In genomic region chr1:43934416-43934810, GRCm38 (mm10) we compare ENCODE assay signal across 7 mouse cellular contexts. TPM values are rescaled to one million over a fixed set of nuclear protein-coding genes. Genes with fewer than 3 reads are reported as not detected.
DNase-seq lines count a peak whose midpoint lies in the region; ATAC-seq and TF ChIP-seq lines count a peak whose summit lies in the region.

No protein-coding gene starts in this region.

- H3K36me3 ChIP-seq in lung, postnatal 0 days (ENCODE audit: insufficient read depth, low read length) = no peaks in the 10 kb centered on the region
- no peaks in the 10 kb centered on the region for H3K36me3 ChIP-seq in embryonic facial prominence, embryonic 12.5 days
- no peaks in the 10 kb centered on the region for H3K36me3 ChIP-seq in limb, embryonic 10.5 days

- no peaks in the 10 kb centered on the region for H3K27me3 ChIP-seq in lung, postnatal 0 days (replicated peaks; ENCODE audit: insufficient read depth, low read length)
- H3K27me3 ChIP-seq in embryonic facial prominence, embryonic 12.5 days = no peaks in the 10 kb centered on the region
- no peaks in the 10 kb centered on the region for H3K27me3 ChIP-seq in limb, embryonic 10.5 days (ENCODE audit: low read depth, poor library complexity, severe bottlenecking)

- peak; percentile 50 for DNase-seq in lung, postnatal 0 days (ENCODE audit: low spot score)
- DNase-seq in lung, postnatal 10 days = no peak
- no peak for DNase-seq in limb, embryonic 10.5 days (ENCODE audit: low spot score)
- DNase-seq in right cerebral cortex, adult 18-20 months = no peak
- DNase-seq in right cerebral cortex, postnatal 25 days = no peak

- no peaks in the 10 kb centered on the region for H3K9me3 ChIP-seq in lung, postnatal 0 days (ENCODE audit: low read length)
- no peaks in the 10 kb centered on the region for H3K9me3 ChIP-seq in embryonic facial prominence, embryonic 12.5 days
- H3K9me3 ChIP-seq in limb, embryonic 10.5 days (replicated peaks) = no peaks in the 10 kb centered on the region

- ATAC-seq in lung, postnatal 0 days = no peak
- no peak for ATAC-seq in embryonic facial prominence, embryonic 12.5 days (ENCODE audit: insufficient number of reproducible peaks, insufficient read depth, low FRiP score, low TSS enrichment)

- H3K4me1 ChIP-seq in lung, postnatal 0 days (ENCODE audit: insufficient read depth, low read depth, low read length) = peaks cover 8% of the 10 kb centered on the region; the same call in 1 of the 2 replicates
- H3K4me1 ChIP-seq in embryonic facial prominence, embryonic 12.5 days = peaks cover 13% of the 10 kb centered on the region
- H3K4me1 ChIP-seq in limb, embryonic 10.5 days = peaks cover 11% of the 10 kb centered on the region
- no peaks in the 10 kb centered on the region for H3K4me1 ChIP-seq in olfactory bulb, adult 2 months (ENCODE audit: control insufficient read depth, insufficient read depth, low read length)

- H3K4me2 ChIP-seq in lung, postnatal 0 days (replicated peaks; ENCODE audit: low read depth, low read length) = peak overlapping the region; percentile 66
- H3K4me2 ChIP-seq in embryonic facial prominence, embryonic 12.5 days (replicated peaks) = peak overlapping the region; percentile 57

- TF ChIP-seq CTCF in lung, postnatal 0 days (IDR thresholded peaks at IDR 0.05) = no peak
- no peak for TF ChIP-seq CTCF in olfactory bulb, adult 2 months (IDR thresholded peaks at IDR 0.05; ENCODE audit: insufficient read depth, low read depth, low read length)

- peak overlapping the region; percentile 96 for H3K27ac ChIP-seq in lung, postnatal 0 days (ENCODE audit: low read length)
- H3K27ac ChIP-seq in embryonic facial prominence, embryonic 12.5 days = peak overlapping the region; percentile 93
- H3K27ac ChIP-seq in limb, embryonic 10.5 days = peak overlapping the region; percentile 97
- H3K27ac ChIP-seq in olfactory bulb, adult 2 months (ENCODE audit: insufficient read depth, low read depth, low read length) = peak overlapping the region; percentile 67; the same call in 1 of the 2 replicates

- TF ChIP-seq EP300 in lung, postnatal 0 days (IDR thresholded peaks at IDR 0.05) = no peak

- WGBS in lung, postnatal 0 days = 1% methylated on average over 17 of the region's 17 CpGs
- WGBS in embryonic facial prominence, embryonic 12.5 days = 1% methylated on average over 17 of the region's 17 CpGs
- 3% methylated on average over 17 of the region's 17 CpGs for WGBS in limb, embryonic 10.5 days
- 2% methylated on average over 17 of the region's 17 CpGs for WGBS in olfactory bulb, adult 2 months

- no peak for TF ChIP-seq POLR2A in olfactory bulb, adult 2 months (IDR thresholded peaks at IDR 0.05; ENCODE audit: insufficient read depth, low read depth, low read length)

- peak overlapping the region; percentile 95 for H3K9ac ChIP-seq in lung, postnatal 0 days (replicated peaks; ENCODE audit: low read depth)
- H3K9ac ChIP-seq in embryonic facial prominence, embryonic 12.5 days = peak overlapping the region; percentile 97

- H3K4me3 ChIP-seq in lung, postnatal 0 days (ENCODE audit: low read depth, low read length) = peak overlapping the region; percentile 90
- H3K4me3 ChIP-seq in embryonic facial prominence, embryonic 12.5 days = peak overlapping the region; percentile 97
- peak overlapping the region; percentile 99 for H3K4me3 ChIP-seq in limb, embryonic 10.5 days
- peak overlapping the region; percentile 84 for H3K4me3 ChIP-seq in olfactory bulb, adult 2 months (ENCODE audit: insufficient read depth, low read depth, low read length)

RNA-seq across cellular contexts. Expression of gene Tpp2, which starts 1.0 kb away (rescaled TPM):
- polyA plus RNA-seq in lung, postnatal 0 days (2015; fragmentation: Nextera tagmentation; extraction: Ambion mirVana) = 28.0 and 30.1 TPM in 2 replicates
- polyA plus RNA-seq in embryonic facial prominence, embryonic 12.5 days (2016; fragmentation: Nextera tagmentation; extraction: Ambion mirVana) = 67.0 and 67.8 TPM in 2 replicates
- polyA plus RNA-seq in limb, embryonic 10.5 days (2016; fragmentation: Nextera tagmentation; extraction: Ambion mirVana) = 70.7 and 77.7 TPM in 2 replicates
- polyA plus RNA-seq in olfactory bulb, adult 2 months (2012; ENCODE audit: insufficient read depth, insufficient read length, low replicate concordance, missing spikeins) = 104 TPM in 1 of 2 replicates, not detected in the other
